Mouse (Mus musculus): ENCODE data around the gene B3gnt5.

Gene B3gnt5

GRCm38 (mm10) chr16:19760074-19760473 is at the start of gene B3gnt5:
Gene B3gnt5, plus strand, starts transcription at chr16:19760208.
- no peak for DNase-seq (ENCODE audit: low read depth, low spot score)

GRCm38 (mm10) chr16:19720959-19721358 is 39.0 kb upstream of the B3gnt5 start:
- no peak for DNase-seq (ENCODE audit: low read depth, low spot score)

GRCm38 (mm10) chr16:19724139-19724538 is 35.9 kb upstream of the B3gnt5 start:
- peak; percentile 20 for DNase-seq (ENCODE audit: low read depth, low spot score)

- no peak for DNase-seq (ENCODE audit: low read depth, low spot score)
These were observed 27.1 kb upstream of the B3gnt5 start for GRCm38 (mm10) chr16:19732896-19733295.

GRCm38 (mm10) chr16:19760505-19761496 is 793 bp downstream of the B3gnt5 start:
- DNase-seq (ENCODE audit: low read depth, low spot score) = no peak

GRCm38 (mm10) chr16:19761691-19762090 is 1.7 kb downstream of the B3gnt5 start:
- no peak for DNase-seq (ENCODE audit: low read depth, low spot score)

- no peak for DNase-seq (ENCODE audit: low read depth, low spot score)
These were observed 6.1 kb downstream of the B3gnt5 start for GRCm38 (mm10) chr16:19766107-19766506.

- DNase-seq (ENCODE audit: low read depth, low spot score) = no peak
These were observed 8.0 kb downstream of the B3gnt5 start for GRCm38 (mm10) chr16:19768046-19768445.

GRCm38 (mm10) chr16:19772013-19772412 is 12.0 kb downstream of the B3gnt5 start:
- no peak for DNase-seq (ENCODE audit: low read depth, low spot score)

GRCm38 (mm10) chr16:19786386-19787090 is 26.5 kb downstream of the B3gnt5 start:
- no peak for DNase-seq (ENCODE audit: low read depth, low spot score)

GRCm38 (mm10) chr16:19789914-19790313 is 29.9 kb downstream of the B3gnt5 start:
- no peak for DNase-seq (ENCODE audit: low read depth, low spot score)

- DNase-seq (ENCODE audit: low read depth, low spot score) = no peak
These were observed 58.8 kb downstream of the B3gnt5 start for GRCm38 (mm10) chr16:19818801-19819200.
